Mouse (Mus musculus): Measurements from ENCODE around the gene Rnf187. TPM values are rescaled to one million over a fixed set of nuclear protein-coding genes. Genes with fewer than 3 reads are reported as not detected.

Rnf187 gene
- total and polyA plus RNA-seq, 3 experiments, result 185 to 195 (median 188) TPM

- no peak for DNase-seq (ENCODE audit: extremely low read depth)
- dilution Hi-C loops (cut with MboI; ENCODE audit: extremely low pct_ligation_motif_present, extremely low pct_unique_long_range_greater_than_20kb, low sequenced_read_pairs) (no loop called here), in situ Hi-C loops (cut with MboI; ENCODE audit: low pct_ligation_motif_present, low pct_unique_long_range_greater_than_20kb, low sequenced_read_pairs) (no loop called here)
- no peak overlapping the region for H3K9ac ChIP-seq (ENCODE audit: insufficient read depth, low read depth)
- peaks cover 0 to 25% of the 10 kb centered on the region in 2 experiments; a peak in 2 of 4 replicates for H3K4me1 ChIP-seq (ENCODE audit: control insufficient read depth in 1 of 2, insufficient read depth in 2 of 2)
- peaks cover 7% of the 10 kb centered on the region for H3K9me3 ChIP-seq (replicated peaks; ENCODE audit: low read length)
- no peak for TF ChIP-seq SMC3 (IDR thresholded peaks at IDR 0.05; ENCODE audit: low read depth, low read length)
- H3K27ac ChIP-seq (ENCODE audit: insufficient read depth, low read depth), result no peak overlapping the region
- H3K27me3 ChIP-seq (replicated peaks), result no peaks in the 10 kb centered on the region
- H3K36me3 ChIP-seq (replicated peaks in 1 of 2; ENCODE audit: control insufficient read depth in 1 of 2, insufficient read depth in 1 of 2, low read length in 1 of 2), result peaks cover 19 to 47% of the 10 kb centered on the region in 2 experiments
- no peaks in the 10 kb centered on the region for H3K79me2 ChIP-seq (replicated peaks; ENCODE audit: control insufficient read depth, extremely low read depth, insufficient read depth, poor library complexity, severe bottlenecking)
- no peak overlapping the region for H3K4me2 ChIP-seq (ENCODE audit: insufficient read depth, low read depth, poor library complexity, severe bottlenecking)
- H3K4me3 ChIP-seq (replicated peaks in 1 of 3; ENCODE audit: low read depth in 2 of 3, low read length in 2 of 3, poor library complexity in 1 of 3), result no peak overlapping the region
Observed at GRCm38 (mm10) chr11:58965001-58965760, 26.5 kb upstream of the Rnf187 start.

- in situ Hi-C loops (cut with MboI; ENCODE audit: low pct_ligation_motif_present, low pct_unique_long_range_greater_than_20kb, low sequenced_read_pairs) (no loop called here), dilution Hi-C loops (cut with MboI; ENCODE audit: extremely low pct_ligation_motif_present, extremely low pct_unique_long_range_greater_than_20kb, low sequenced_read_pairs) (no loop called here)
- no peak overlapping the region for H3K4me2 ChIP-seq (ENCODE audit: insufficient read depth, low read depth, poor library complexity, severe bottlenecking)
- H3K27ac ChIP-seq (ENCODE audit: insufficient read depth, low read depth), result no peak overlapping the region
- no peak for DNase-seq (ENCODE audit: extremely low read depth)
- H3K27me3 ChIP-seq (replicated peaks), result no peaks in the 10 kb centered on the region
- peaks cover 3 to 23% of the 10 kb centered on the region in 2 experiments for H3K4me1 ChIP-seq (ENCODE audit: control insufficient read depth in 1 of 2, insufficient read depth in 2 of 2)
- TF ChIP-seq SMC3 (IDR thresholded peaks at IDR 0.05; ENCODE audit: low read depth, low read length) (no peak), ELF1 (IDR thresholded peaks at IDR 0.05; ENCODE audit: low read depth, low read length) (no peak), HCFC1 (IDR thresholded peaks at IDR 0.05; ENCODE audit: low read depth, low read length) (no peak), NRF1 (IDR thresholded peaks at IDR 0.05; ENCODE audit: low read depth, low read length) (no peak), ZC3H11A (IDR thresholded peaks at IDR 0.05; ENCODE audit: low read depth, low read length) (no peak), UBTF (IDR thresholded peaks at IDR 0.05; ENCODE audit: low read depth, low read length) (no peak), ZMIZ1 (IDR thresholded peaks at IDR 0.05; ENCODE audit: low read depth, low read length) (no peak), IRF4 (IDR thresholded peaks at IDR 0.05; ENCODE audit: low read depth, low read length) (no peak), ETS1 (conservative IDR thresholded peaks at IDR 0.05; ENCODE audit: low read depth, low read length) (no peak), ZNF384 (IDR thresholded peaks at IDR 0.05; ENCODE audit: low read depth, low read length) (no peak), RAD21 (IDR thresholded peaks at IDR 0.05; ENCODE audit: low read depth, low read length) (no peak), E2F4 (IDR thresholded peaks at IDR 0.05; ENCODE audit: insufficient replicate concordance, low read depth, low read length) (no peak), EP300 (IDR thresholded peaks at IDR 0.05; ENCODE audit: low read length) (no peak), SIN3A (IDR thresholded peaks at IDR 0.05; ENCODE audit: low read length) (no peak), POLR2A (IDR thresholded peaks at IDR 0.05; ENCODE audit: low read depth, low read length) (no peak), POLR2AphosphoS2 (IDR thresholded peaks at IDR 0.05; ENCODE audit: low read depth, low read length) (no peak)
- H3K9me3 ChIP-seq (replicated peaks; ENCODE audit: low read length), result peaks cover 7% of the 10 kb centered on the region
- peaks cover 12 to 37% of the 10 kb centered on the region in 2 experiments for H3K36me3 ChIP-seq (replicated peaks in 1 of 2; ENCODE audit: control insufficient read depth in 1 of 2, insufficient read depth in 1 of 2, low read length in 1 of 2)
- no peaks in the 10 kb centered on the region for H3K79me2 ChIP-seq (replicated peaks; ENCODE audit: control insufficient read depth, extremely low read depth, insufficient read depth, poor library complexity, severe bottlenecking)
- no peak overlapping the region for H3K4me3 ChIP-seq (replicated peaks in 1 of 3; ENCODE audit: low read depth in 2 of 3, low read length in 2 of 3, poor library complexity in 1 of 3)
- H3K9ac ChIP-seq (ENCODE audit: insufficient read depth, low read depth), result no peak overlapping the region
Observed at GRCm38 (mm10) chr11:58964216-58964615, 25.5 kb upstream of the Rnf187 start.
